Mouse (Mus musculus) heart, postnatal 25 days (tissue): ENCODE measurements around the gene Micu1. TPM values are rescaled to one million over a fixed set of nuclear protein-coding genes. Genes with fewer than 3 reads are reported as not detected.

ENCODE experiments used
- DNase-seq: peaks from one replicate; pipeline ENCODE4 v3.0.0; 2022; ENCODE audit warnings: low spot score
- intact Hi-C: fragments of 180-260 bp; cut with DNase I; formaldehyde crosslinking; loops from one replicate; pipeline ENCODE4 v1.15.1; 2025
- total RNA-seq, 2 experiments: library from RNA; stranded (reverse); gene quantifications; 2 replicates each; pipeline ENCODE4 v1.2.3; 2021

Gene Micu1
- total RNA-seq, 2 experiments from 2014 or later, result 18.8 to 24.9 TPM

- intact Hi-C loops, result no loop called here
Measured at GRCm38 (mm10) chr10:59712062-59712461, 9.8 kb downstream of the Micu1 start.

GRCm38 (mm10) chr10:59720017-59720416 is 17.7 kb downstream of the Micu1 start:
- DNase-seq, result no peak
- intact Hi-C loops, result no loop called here

More at GRCm38 (mm10) chr10:59712062-59712461, 9.8 kb downstream of the Micu1 start:
- no peak for DNase-seq

GRCm38 (mm10) chr10:59721555-59721954 is 19.3 kb downstream of the Micu1 start:
- intact Hi-C loops, result no loop called here
- no peak for DNase-seq

- intact Hi-C loops, result no loop called here
- no peak for DNase-seq
Measured at GRCm38 (mm10) chr10:59724634-59725033, 22.4 kb downstream of the Micu1 start.

- intact Hi-C loops, result no loop called here
- DNase-seq, result no peak
Measured at GRCm38 (mm10) chr10:59727251-59727650, 25.0 kb downstream of the Micu1 start.

- intact Hi-C loops, result no loop called here
- no peak for DNase-seq
Measured at GRCm38 (mm10) chr10:59729261-59729660, 27.0 kb downstream of the Micu1 start.

GRCm38 (mm10) chr10:59729842-59730241 is 27.6 kb downstream of the Micu1 start:
- intact Hi-C loops, result no loop called here
- DNase-seq, result no peak

- DNase-seq, result no peak
- intact Hi-C loops, result no loop called here
Measured at GRCm38 (mm10) chr10:59736027-59736598, 33.8 kb downstream of the Micu1 start.

GRCm38 (mm10) chr10:59741448-59741847 is 39.2 kb downstream of the Micu1 start:
- DNase-seq, result no peak
- intact Hi-C loops, result no loop called here

- intact Hi-C loops, result no loop called here
Measured at GRCm38 (mm10) chr10:59743397-59743796, 41.1 kb downstream of the Micu1 start.

GRCm38 (mm10) chr10:59743969-59744368 is 41.7 kb downstream of the Micu1 start:
- DNase-seq, result no peak
- intact Hi-C loops, result no loop called here

More at GRCm38 (mm10) chr10:59743397-59743796, 41.1 kb downstream of the Micu1 start:
- no peak for DNase-seq

GRCm38 (mm10) chr10:59747334-59747733 is 45.1 kb downstream of the Micu1 start:
- no peak for DNase-seq

GRCm38 (mm10) chr10:59748699-59749200 is 46.5 kb downstream of the Micu1 start:
- intact Hi-C loops, result no loop called here
- DNase-seq, result no peak

More at GRCm38 (mm10) chr10:59747334-59747733, 45.1 kb downstream of the Micu1 start:
- intact Hi-C loops, result no loop called here

- intact Hi-C loops, result no loop called here
- DNase-seq, result no peak
Measured at GRCm38 (mm10) chr10:59753538-59754069, 51.3 kb downstream of the Micu1 start.

GRCm38 (mm10) chr10:59754104-59754503 is 51.8 kb downstream of the Micu1 start:
- DNase-seq, result no peak
- intact Hi-C loops, result no loop called here

- intact Hi-C loops, result no loop called here
- DNase-seq, result no peak
Measured at GRCm38 (mm10) chr10:59754901-59755300, 52.6 kb downstream of the Micu1 start.

- intact Hi-C loops, result no loop called here
- DNase-seq, result no peak
Measured at GRCm38 (mm10) chr10:59755681-59756080, 53.4 kb downstream of the Micu1 start.

- DNase-seq, result no peak
- intact Hi-C loops, result no loop called here
Measured at GRCm38 (mm10) chr10:59756090-59756489, 53.8 kb downstream of the Micu1 start.

- DNase-seq, result no peak
- intact Hi-C loops, result no loop called here
Measured at GRCm38 (mm10) chr10:59756570-59756969, 54.3 kb downstream of the Micu1 start.

GRCm38 (mm10) chr10:59764781-59765180 is 62.5 kb downstream of the Micu1 start:
- no peak for DNase-seq
- intact Hi-C loops, result no loop called here

- intact Hi-C loops, result no loop called here
- no peak for DNase-seq
Measured at GRCm38 (mm10) chr10:59768369-59769079, 66.2 kb downstream of the Micu1 start.
